Mouse (Mus musculus) left cerebral cortex, adult 9 months (tissue): ENCODE measurements around the gene Catsper3.

ENCODE experiments used
- DNase-seq, 2 experiments: peaks; one replicate each; pipeline ENCODE4 v3.0.0; 2022; ENCODE audit warnings: low spot score in 2 of 2

Catsper3 gene

GRCm38 (mm10) chr13:55784268-55784667, at the start of gene Catsper3:
Gene Catsper3 (plus strand): TSS chr13:55784568.
- DNase-seq: no peak

- no peak for DNase-seq
Observed at GRCm38 (mm10) chr13:55737885-55738284, 46.5 kb upstream of the Catsper3 start.

GRCm38 (mm10) chr13:55742306-55742705, 42.1 kb upstream of the Catsper3 start:
- DNase-seq: no peak

GRCm38 (mm10) chr13:55754380-55754779, 30.0 kb upstream of the Catsper3 start:
- no peak for DNase-seq

- no peak for DNase-seq
Observed at GRCm38 (mm10) chr13:55756789-55757188, 27.6 kb upstream of the Catsper3 start.

- DNase-seq: no peak
Observed at GRCm38 (mm10) chr13:55757645-55758044, 26.7 kb upstream of the Catsper3 start.

GRCm38 (mm10) chr13:55760576-55760975, 23.8 kb upstream of the Catsper3 start:
- no peak for DNase-seq

GRCm38 (mm10) chr13:55761486-55761885, 22.9 kb upstream of the Catsper3 start:
- DNase-seq: no peak

- DNase-seq: no peak
Observed at GRCm38 (mm10) chr13:55774352-55774751, 10.0 kb upstream of the Catsper3 start.

- no peak for DNase-seq
Observed at GRCm38 (mm10) chr13:55775056-55775455, 9.3 kb upstream of the Catsper3 start.

GRCm38 (mm10) chr13:55786120-55786519, 1.8 kb downstream of the Catsper3 start:
- no peak for DNase-seq

GRCm38 (mm10) chr13:55801246-55801645, 16.9 kb downstream of the Catsper3 start:
- DNase-seq: no peak

- no peak for DNase-seq
Observed at GRCm38 (mm10) chr13:55803973-55804372, 19.6 kb downstream of the Catsper3 start.

- DNase-seq: no peak
Observed at GRCm38 (mm10) chr13:55809041-55809623, 24.8 kb downstream of the Catsper3 start.

GRCm38 (mm10) chr13:55809707-55810106, 25.3 kb downstream of the Catsper3 start:
- no peak for DNase-seq

- DNase-seq: no peak
Observed at GRCm38 (mm10) chr13:55810947-55811346, 26.6 kb downstream of the Catsper3 start.

- DNase-seq: no peak
Observed at GRCm38 (mm10) chr13:55813490-55814016, 29.2 kb downstream of the Catsper3 start.

GRCm38 (mm10) chr13:55814834-55815233, 30.5 kb downstream of the Catsper3 start:
- DNase-seq: no peak

- DNase-seq: no peak
Observed at GRCm38 (mm10) chr13:55822499-55822898, 38.1 kb downstream of the Catsper3 start.

- DNase-seq: no peak
Observed at GRCm38 (mm10) chr13:55824151-55824945, 40.0 kb downstream of the Catsper3 start.

- DNase-seq: no peak
Observed at GRCm38 (mm10) chr13:55825245-55825681, 40.9 kb downstream of the Catsper3 start.

- no peak for DNase-seq
Observed at GRCm38 (mm10) chr13:55826008-55826671, 41.8 kb downstream of the Catsper3 start.
